Mouse (Mus musculus): ENCODE data around the gene P2rx3. TPM values are rescaled to one million over a fixed set of nuclear protein-coding genes. Genes with fewer than 3 reads are reported as not detected.
A peak's percentile ranks its signal among the peaks of the same experiment; 100 is the strongest.

Gene P2rx3
- polyA plus RNA-seq, 1 experiment from 2014 or later, result 0.30 TPM

DNA sequence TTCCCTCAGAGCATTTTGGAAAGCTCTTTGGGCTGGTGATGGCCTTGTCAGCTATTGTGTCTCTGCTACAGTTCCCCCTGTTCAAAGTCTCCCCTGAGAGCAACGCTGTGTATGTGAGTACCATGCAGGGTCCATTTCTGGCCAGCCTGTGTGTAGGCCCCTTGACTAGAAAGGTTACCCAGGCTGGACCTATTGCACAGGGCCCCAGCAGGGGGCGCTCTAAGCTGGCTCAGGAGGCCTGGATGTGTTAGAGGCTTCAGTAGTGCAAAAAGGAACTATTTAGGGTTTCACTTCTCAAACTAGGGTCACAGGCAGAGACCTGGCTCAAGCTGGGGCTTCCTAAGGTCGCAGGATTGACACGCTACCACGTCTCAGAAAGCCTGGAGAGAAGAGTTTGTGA, 81.0 kb downstream of the P2rx3 start:
- H3K4me2 ChIP-seq (ENCODE audit: low read length), result no peak overlapping the region
- H3K27ac ChIP-seq (ENCODE audit: low read depth, low read length), result no peak overlapping the region
- no peaks in the 10 kb centered on the region for H3K36me3 ChIP-seq (ENCODE audit: control insufficient read depth, insufficient read depth, low read length)
- H3K9me3 ChIP-seq (replicated peaks; ENCODE audit: control insufficient read depth, low read length), result no peaks in the 10 kb centered on the region
- H3K9ac ChIP-seq (ENCODE audit: low read length), result no peak overlapping the region
- H3K27me3 ChIP-seq (replicated peaks; ENCODE audit: control insufficient read depth, insufficient read depth, low read length), result no peaks in the 10 kb centered on the region
- DNase-seq (ENCODE audit: low spot score) (peak; percentile 19), ATAC-seq (peak; percentile 26; the same call in 1 of the 2 replicates)
- no peak overlapping the region for H3K4me3 ChIP-seq (ENCODE audit: low read depth, low read length)
- whole genome bisulfite sequencing, result 63% methylated on average over 5 of the region's 5 CpGs
- no peaks in the 10 kb centered on the region for H3K4me1 ChIP-seq (ENCODE audit: control insufficient read depth, insufficient read depth, low read length)

DNA sequence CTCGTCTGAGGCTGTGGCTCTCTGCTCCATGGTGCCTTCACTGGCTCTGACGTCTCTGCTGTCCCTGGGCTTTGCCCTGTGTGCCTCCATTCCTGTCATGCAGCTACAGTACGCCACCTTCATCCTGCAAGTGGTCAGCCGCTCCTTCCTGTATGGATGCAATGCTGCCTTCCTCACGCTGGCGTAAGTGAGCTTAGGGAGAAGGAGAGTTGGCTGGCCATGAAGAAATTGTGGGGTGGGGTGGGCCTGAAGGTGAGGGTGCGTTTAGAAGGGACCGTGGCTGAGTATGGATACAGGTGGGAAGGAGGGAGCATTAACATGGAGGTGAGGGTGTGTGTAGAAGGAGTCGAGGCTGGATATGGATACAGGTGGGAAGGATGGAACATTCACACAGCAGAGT, 81.8 kb downstream of the P2rx3 start:
- WGBS, result 90% methylated on average over 9 of the region's 9 CpGs
- H3K36me3 ChIP-seq (ENCODE audit: control insufficient read depth, insufficient read depth, low read length), result no peaks in the 10 kb centered on the region
- H3K4me2 ChIP-seq (ENCODE audit: low read length), result no peak overlapping the region
- H3K27me3 ChIP-seq (replicated peaks; ENCODE audit: control insufficient read depth, insufficient read depth, low read length), result no peaks in the 10 kb centered on the region
- H3K27ac ChIP-seq (ENCODE audit: low read depth, low read length), result no peak overlapping the region
- no peaks in the 10 kb centered on the region for H3K4me1 ChIP-seq (ENCODE audit: control insufficient read depth, insufficient read depth, low read length)
- H3K4me3 ChIP-seq (ENCODE audit: low read depth, low read length), result no peak overlapping the region
- no peak for ATAC-seq
- no peak overlapping the region for H3K9ac ChIP-seq (ENCODE audit: low read length)
- no peak for DNase-seq (ENCODE audit: low spot score)
- H3K9me3 ChIP-seq (replicated peaks; ENCODE audit: control insufficient read depth, low read length), result no peaks in the 10 kb centered on the region

DNA sequence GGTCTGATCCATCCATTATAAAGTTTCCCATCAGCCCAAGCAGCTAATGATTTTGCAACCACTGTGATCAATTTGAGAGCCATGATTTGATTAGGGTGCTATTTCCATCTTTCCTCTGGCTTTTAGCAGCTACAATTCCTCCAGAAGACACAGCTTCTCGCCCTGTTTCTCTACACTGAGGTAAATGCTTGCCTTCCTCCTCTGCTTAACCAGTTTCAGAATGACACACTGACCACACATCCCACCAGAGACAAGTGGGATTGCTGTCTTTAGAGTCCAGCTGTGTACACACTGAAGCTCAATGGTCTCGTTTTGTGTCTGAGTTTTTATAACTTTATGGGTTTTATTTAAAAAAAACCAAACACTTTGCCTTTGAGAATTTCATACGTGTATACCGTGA, 84.6 kb downstream of the P2rx3 start:
- no peak overlapping the region for H3K9ac ChIP-seq (ENCODE audit: low read length)
- H3K9me3 ChIP-seq (replicated peaks; ENCODE audit: control insufficient read depth, low read length), result no peaks in the 10 kb centered on the region
- H3K4me2 ChIP-seq (ENCODE audit: low read length), result no peak overlapping the region
- no peak for DNase-seq (ENCODE audit: low spot score)
- H3K27me3 ChIP-seq (replicated peaks; ENCODE audit: control insufficient read depth, insufficient read depth, low read length), result no peaks in the 10 kb centered on the region
- ATAC-seq, result no peak
- H3K4me3 ChIP-seq (ENCODE audit: low read depth, low read length), result no peak overlapping the region
- H3K27ac ChIP-seq (ENCODE audit: low read depth, low read length), result no peak overlapping the region
- H3K4me1 ChIP-seq (ENCODE audit: control insufficient read depth, insufficient read depth, low read length), result no peaks in the 10 kb centered on the region
- no peaks in the 10 kb centered on the region for H3K36me3 ChIP-seq (ENCODE audit: control insufficient read depth, insufficient read depth, low read length)
- 83% methylated on average over 4 of the region's 4 CpGs for WGBS

DNA sequence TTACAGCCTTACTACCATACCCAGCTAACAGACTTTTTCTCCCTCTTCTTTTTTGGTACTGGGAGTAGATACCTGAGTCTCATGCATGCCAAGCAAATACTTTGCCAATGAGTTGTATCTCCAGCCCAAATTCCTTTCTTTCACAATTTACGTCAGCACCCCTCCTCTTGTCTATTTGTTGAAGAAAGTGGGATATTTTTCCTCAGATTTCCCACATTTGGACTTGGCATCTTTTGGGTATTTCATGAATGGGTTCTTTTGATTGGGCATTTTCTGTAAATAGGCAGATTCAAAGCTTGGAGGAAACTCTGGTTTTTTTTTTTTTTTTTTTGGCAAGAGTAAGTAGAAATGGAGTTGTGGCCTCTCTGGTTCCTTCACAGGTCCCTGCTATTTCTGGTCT, 85.0 kb downstream of the P2rx3 start:
- H3K27me3 ChIP-seq (replicated peaks; ENCODE audit: control insufficient read depth, insufficient read depth, low read length), result no peaks in the 10 kb centered on the region
- DNase-seq (ENCODE audit: low spot score) (no peak), ATAC-seq (no peak)
- H3K4me3 ChIP-seq (ENCODE audit: low read depth, low read length), result no peak overlapping the region
- no peak overlapping the region for H3K9ac ChIP-seq (ENCODE audit: low read length)
- no peaks in the 10 kb centered on the region for H3K9me3 ChIP-seq (replicated peaks; ENCODE audit: control insufficient read depth, low read length)
- H3K4me1 ChIP-seq (ENCODE audit: control insufficient read depth, insufficient read depth, low read length), result no peaks in the 10 kb centered on the region
- no peak overlapping the region for H3K4me2 ChIP-seq (ENCODE audit: low read length)
- H3K36me3 ChIP-seq (ENCODE audit: control insufficient read depth, insufficient read depth, low read length), result no peaks in the 10 kb centered on the region
- 76% methylated on average over 1 of the region's 1 CpGs for WGBS
- H3K27ac ChIP-seq (ENCODE audit: low read depth, low read length), result no peak overlapping the region

DNA sequence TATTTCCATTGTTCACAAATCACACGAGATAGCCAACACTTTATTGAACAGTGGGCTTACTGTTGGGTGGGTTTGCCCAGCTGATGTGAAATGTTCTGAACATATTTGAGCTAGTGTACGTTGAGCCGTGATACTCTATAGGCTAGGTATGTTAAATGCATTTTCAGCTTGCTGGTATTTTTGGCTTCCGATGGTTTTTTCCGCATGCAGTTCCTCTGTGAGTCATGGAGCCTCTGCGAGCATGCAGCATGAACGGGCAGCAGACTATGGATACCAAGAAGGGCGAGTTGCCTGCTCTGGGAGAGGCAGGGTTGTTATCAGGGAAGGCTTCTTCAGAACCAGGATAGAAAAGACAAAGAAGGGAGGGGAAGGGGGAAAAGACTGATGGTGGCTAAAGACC, 86.2 kb downstream of the P2rx3 start:
- H3K27ac ChIP-seq (ENCODE audit: low read depth, low read length), result no peak overlapping the region

DNA sequence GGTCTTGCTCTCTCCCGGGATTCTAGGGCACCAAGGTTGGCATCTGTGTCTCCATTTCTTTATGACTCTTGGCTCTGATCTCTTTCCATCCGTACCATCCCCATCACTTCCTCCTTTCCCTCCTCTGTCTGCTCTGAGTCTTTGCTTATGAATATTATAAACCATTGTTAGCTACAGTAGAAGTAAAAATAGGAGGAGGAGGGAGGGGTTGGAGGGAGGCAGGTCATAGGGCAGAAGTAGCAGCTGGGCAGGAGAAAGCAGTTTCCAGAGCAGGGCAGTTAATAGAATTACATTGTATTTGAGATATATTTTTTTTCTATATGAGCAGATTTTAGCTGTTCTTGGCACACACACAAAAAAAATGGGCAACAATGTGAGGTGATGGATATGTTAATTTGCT, 88.5 kb downstream of the P2rx3 start:
- 79% methylated on average over 2 of the region's 2 CpGs for WGBS
- Histone ChIP-seq H3K27me3 (replicated peaks; ENCODE audit: control insufficient read depth, insufficient read depth, low read length) (no peaks in the 10 kb centered on the region), H3K36me3 (ENCODE audit: control insufficient read depth, insufficient read depth, low read length) (no peaks in the 10 kb centered on the region), H3K4me1 (ENCODE audit: control insufficient read depth, insufficient read depth, low read length) (no peaks in the 10 kb centered on the region), H3K27ac (ENCODE audit: low read depth, low read length) (no peak overlapping the region), H3K4me2 (ENCODE audit: low read length) (no peak overlapping the region), H3K9me3 (replicated peaks; ENCODE audit: control insufficient read depth, low read length) (no peaks in the 10 kb centered on the region), H3K4me3 (ENCODE audit: low read depth, low read length) (no peak overlapping the region), H3K9ac (ENCODE audit: low read length) (no peak overlapping the region)
- peak; percentile 3 for DNase-seq (ENCODE audit: low spot score)
- no peak for ATAC-seq

More for the DNA sequence above, 86.2 kb downstream of the P2rx3 start:
- ATAC-seq (no peak), DNase-seq (ENCODE audit: low spot score) (no peak)
- Histone ChIP-seq H3K9me3 (replicated peaks; ENCODE audit: control insufficient read depth, low read length) (no peaks in the 10 kb centered on the region), H3K36me3 (ENCODE audit: control insufficient read depth, insufficient read depth, low read length) (no peaks in the 10 kb centered on the region), H3K27me3 (replicated peaks; ENCODE audit: control insufficient read depth, insufficient read depth, low read length) (no peaks in the 10 kb centered on the region), H3K4me2 (ENCODE audit: low read length) (no peak overlapping the region), H3K9ac (ENCODE audit: low read length) (no peak overlapping the region), H3K4me1 (ENCODE audit: control insufficient read depth, insufficient read depth, low read length) (no peaks in the 10 kb centered on the region), H3K4me3 (ENCODE audit: low read depth, low read length) (no peak overlapping the region)
- 92% methylated on average over 8 of the region's 8 CpGs for WGBS

Other genes with a start within 250 kb of the P2rx3 start
- 21.8 and 23.7 TPM in 2 replicates for gene Ube2l6, start 238.6 kb downstream of the P2rx3 start, polyA plus RNA-seq (2014; fragmentation: Nextera tagmentation; extraction: Ambion mirVana)
- not detected in 2 replicates for gene Smtnl1, start 214.8 kb downstream of the P2rx3 start, polyA plus RNA-seq (2014; fragmentation: Nextera tagmentation; extraction: Ambion mirVana)
- 70.2 and 90.7 TPM in 2 replicates for gene Timm10, start 210.5 kb downstream of the P2rx3 start, polyA plus RNA-seq (2014; fragmentation: Nextera tagmentation; extraction: Ambion mirVana)
- 3.4 and 4.0 TPM in 2 replicates for gene Slc43a1, start 198.6 kb downstream of the P2rx3 start, polyA plus RNA-seq (2014; fragmentation: Nextera tagmentation; extraction: Ambion mirVana)
- gene Rtn4rl2, start 150.8 kb downstream of the P2rx3 start, polyA plus RNA-seq (2014; fragmentation: Nextera tagmentation; extraction: Ambion mirVana), result 7.5 and 13.6 TPM in 2 replicates
- 6.6 and 7.0 TPM in 2 replicates for gene Slc43a3, start 100.9 kb downstream of the P2rx3 start, polyA plus RNA-seq (2014; fragmentation: Nextera tagmentation; extraction: Ambion mirVana)
- not detected in 2 replicates for gene Prg2, start 57.0 kb downstream of the P2rx3 start, polyA plus RNA-seq (2014; fragmentation: Nextera tagmentation; extraction: Ambion mirVana)
- not detected in 2 replicates for gene Prg3, start 49.2 kb downstream of the P2rx3 start, polyA plus RNA-seq (2014; fragmentation: Nextera tagmentation; extraction: Ambion mirVana)
- 240 and 254 TPM in 2 replicates for gene Ssrp1, start 228 bp downstream of the P2rx3 start, polyA plus RNA-seq (2014; fragmentation: Nextera tagmentation; extraction: Ambion mirVana)
- 6.7 and 10.6 TPM in 2 replicates for gene Tnks1bp1, start 10.6 kb upstream of the P2rx3 start, polyA plus RNA-seq (2014; fragmentation: Nextera tagmentation; extraction: Ambion mirVana)
- 24.8 and 25.6 TPM in 2 replicates for gene Aplnr, start 98.8 kb upstream of the P2rx3 start, polyA plus RNA-seq (2014; fragmentation: Nextera tagmentation; extraction: Ambion mirVana)
- 11.0 and 11.7 TPM in 2 replicates for gene Lrrc55, start 159.7 kb upstream of the P2rx3 start, polyA plus RNA-seq (2014; fragmentation: Nextera tagmentation; extraction: Ambion mirVana)

Measured in forebrain, embryonic 14.5 days (tissue).